Mouse (Mus musculus): Measurements from ENCODE around the gene Aldh3a2. TPM values are rescaled to one million over a fixed set of nuclear protein-coding genes. Genes with fewer than 3 reads are reported as not detected.
"Not testable (repeated sequence)": the region's sequence is repeated elsewhere in the genome, so short reads cannot be mapped to it uniquely, and the experiment has no call there.

The Aldh3a2 gene
- polyA plus RNA-seq (2014; fragmentation: Nextera tagmentation; extraction: Ambion mirVana) = 30.2 and 31.8 TPM in 2 replicates

- no peaks in the 10 kb centered on the region; the same call in 1 of the 2 replicates for H3K4me1 ChIP-seq (ENCODE audit: control insufficient read depth, insufficient read depth, low read length)
- peak within 1 kb of the TSS; percentile 69 for H3K4me3 ChIP-seq (ENCODE audit: low read depth, low read length)
- DNase-seq (ENCODE audit: low spot score) (peak; percentile 97), ATAC-seq (peak; percentile 100)
- under 1% methylated on average over 58 of the region's 58 CpGs for WGBS
- H3K27me3 ChIP-seq (replicated peaks; ENCODE audit: control insufficient read depth, insufficient read depth, low read length) = 0 out of 2 replicates have a peak, but pooled peaks cover 8% of the 10 kb centered on the region
- peaks cover 14% of the 10 kb centered on the region for H3K36me3 ChIP-seq (ENCODE audit: control insufficient read depth, insufficient read depth, low read length)
- peak within 1 kb of the TSS; percentile 72 for H3K4me2 ChIP-seq (ENCODE audit: low read length)
- peak within 1 kb of the TSS; percentile 89 for H3K9ac ChIP-seq (ENCODE audit: low read length)
- peak within 1 kb of the TSS; percentile 90 for H3K27ac ChIP-seq (ENCODE audit: low read depth, low read length)
- H3K9me3 ChIP-seq (replicated peaks; ENCODE audit: control insufficient read depth, low read length) = no peaks in the 10 kb centered on the region
Measured at GRCm38 (mm10) chr11:61266551-61267533, at the start of gene Aldh3a2. Gene Aldh3a2 (minus strand): TSS chr11:61267464.

- Histone ChIP-seq H3K4me2 (ENCODE audit: low read length) (no peak overlapping the region), H3K27me3 (replicated peaks; ENCODE audit: control insufficient read depth, insufficient read depth, low read length) (no peaks in the 10 kb centered on the region), H3K4me3 (ENCODE audit: low read depth, low read length) (no peak overlapping the region), H3K9ac (ENCODE audit: low read length) (no peak overlapping the region), H3K27ac (ENCODE audit: low read depth, low read length) (no peak overlapping the region), H3K9me3 (replicated peaks; ENCODE audit: control insufficient read depth, low read length) (no peaks in the 10 kb centered on the region), H3K36me3 (ENCODE audit: control insufficient read depth, insufficient read depth, low read length) (no peaks in the 10 kb centered on the region), H3K4me1 (ENCODE audit: control insufficient read depth, insufficient read depth, low read length) (no peaks in the 10 kb centered on the region)
- DNase-seq (ENCODE audit: low spot score) (no peak), ATAC-seq (no peak)
- 66% methylated on average over 2 of the region's 2 CpGs for WGBS
Measured at GRCm38 (mm10) chr11:61316864-61317263, 49.6 kb upstream of the Aldh3a2 start.

- no peaks in the 10 kb centered on the region for H3K4me1 ChIP-seq (ENCODE audit: control insufficient read depth, insufficient read depth, low read length)
- no peak overlapping the region for H3K4me2 ChIP-seq (ENCODE audit: low read length)
- no peak for DNase-seq (ENCODE audit: low spot score)
- no peaks in the 10 kb centered on the region for H3K36me3 ChIP-seq (ENCODE audit: control insufficient read depth, insufficient read depth, low read length)
- H3K9ac ChIP-seq (ENCODE audit: low read length) = no peak overlapping the region
- H3K4me3 ChIP-seq (ENCODE audit: low read depth, low read length) = no peak overlapping the region
- ATAC-seq = no peak
- 80% methylated on average over 7 of the region's 7 CpGs for WGBS
- no peaks in the 10 kb centered on the region; the same call in 1 of the 2 replicates for H3K9me3 ChIP-seq (replicated peaks; ENCODE audit: control insufficient read depth, low read length)
- H3K27me3 ChIP-seq (replicated peaks; ENCODE audit: control insufficient read depth, insufficient read depth, low read length) = no peaks in the 10 kb centered on the region
- H3K27ac ChIP-seq (ENCODE audit: low read depth, low read length) = no peak overlapping the region
Measured at GRCm38 (mm10) chr11:61310321-61310720, 43.1 kb upstream of the Aldh3a2 start.

- Histone ChIP-seq H3K9me3 (replicated peaks; ENCODE audit: control insufficient read depth, low read length) (no peaks in the 10 kb centered on the region; the same call in 1 of the 2 replicates), H3K4me1 (ENCODE audit: control insufficient read depth, insufficient read depth, low read length) (no peaks in the 10 kb centered on the region), H3K9ac (ENCODE audit: low read length) (no peak overlapping the region), H3K27ac (ENCODE audit: low read depth, low read length) (no peak overlapping the region), H3K4me2 (ENCODE audit: low read length) (no peak overlapping the region), H3K36me3 (ENCODE audit: control insufficient read depth, insufficient read depth, low read length) (no peaks in the 10 kb centered on the region), H3K27me3 (replicated peaks; ENCODE audit: control insufficient read depth, insufficient read depth, low read length) (no peaks in the 10 kb centered on the region), H3K4me3 (ENCODE audit: low read depth, low read length) (no peak overlapping the region)
- DNase-seq (ENCODE audit: low spot score) (no peak), ATAC-seq (no peak)
- WGBS = 72% methylated on average over 12 of the region's 12 CpGs
Measured at GRCm38 (mm10) chr11:61309831-61310230, 42.6 kb upstream of the Aldh3a2 start.

- DNase-seq (ENCODE audit: low spot score) (no peak), ATAC-seq (no peak)
- no peak overlapping the region for H3K27ac ChIP-seq (ENCODE audit: low read depth, low read length)
- no peak overlapping the region for H3K9ac ChIP-seq (ENCODE audit: low read length)
- no peaks in the 10 kb centered on the region for H3K36me3 ChIP-seq (ENCODE audit: control insufficient read depth, insufficient read depth, low read length)
- whole genome bisulfite sequencing = 27% methylated on average over 7 of the region's 7 CpGs
- H3K27me3 ChIP-seq (replicated peaks; ENCODE audit: control insufficient read depth, insufficient read depth, low read length) = no peaks in the 10 kb centered on the region
- no peak overlapping the region for H3K4me2 ChIP-seq (ENCODE audit: low read length)
- no peak overlapping the region for H3K4me3 ChIP-seq (ENCODE audit: low read depth, low read length)
- no peaks in the 10 kb centered on the region for H3K4me1 ChIP-seq (ENCODE audit: control insufficient read depth, insufficient read depth, low read length)
- no peaks in the 10 kb centered on the region; the same call in 1 of the 2 replicates for H3K9me3 ChIP-seq (replicated peaks; ENCODE audit: control insufficient read depth, low read length)
Measured at GRCm38 (mm10) chr11:61307795-61308194, 40.5 kb upstream of the Aldh3a2 start.

GRCm38 (mm10) chr11:61305377-61305776, 38.1 kb upstream of the Aldh3a2 start:
- no peak for ATAC-seq
- WGBS = 72% methylated on average over 4 of the region's 4 CpGs

GRCm38 (mm10) chr11:61304535-61304934, 37.3 kb upstream of the Aldh3a2 start:
- not testable (repeated sequence) for H3K27ac ChIP-seq (ENCODE audit: low read depth, low read length); H3K36me3 ChIP-seq (ENCODE audit: control insufficient read depth, insufficient read depth, low read length); H3K4me2 ChIP-seq (ENCODE audit: low read length); H3K9me3 ChIP-seq (replicated peaks; ENCODE audit: control insufficient read depth, low read length); H3K9ac ChIP-seq (ENCODE audit: low read length); H3K4me3 ChIP-seq (ENCODE audit: low read depth, low read length); H3K27me3 ChIP-seq (replicated peaks; ENCODE audit: control insufficient read depth, insufficient read depth, low read length); DNase-seq (ENCODE audit: low spot score); H3K4me1 ChIP-seq (ENCODE audit: control insufficient read depth, insufficient read depth, low read length); ATAC-seq
- 90% methylated on average over 6 of the region's 10 CpGs for WGBS

More at GRCm38 (mm10) chr11:61305377-61305776, 38.1 kb upstream of the Aldh3a2 start:
- peak; percentile 15 for DNase-seq (ENCODE audit: low spot score)
- Histone ChIP-seq H3K4me3 (ENCODE audit: low read depth, low read length) (no peak overlapping the region), H3K4me1 (ENCODE audit: control insufficient read depth, insufficient read depth, low read length) (no peaks in the 10 kb centered on the region), H3K36me3 (ENCODE audit: control insufficient read depth, insufficient read depth, low read length) (no peaks in the 10 kb centered on the region), H3K4me2 (ENCODE audit: low read length) (no peak overlapping the region), H3K9ac (ENCODE audit: low read length) (no peak overlapping the region), H3K27ac (ENCODE audit: low read depth, low read length) (no peak overlapping the region), H3K9me3 (replicated peaks; ENCODE audit: control insufficient read depth, low read length) (no peaks in the 10 kb centered on the region; the same call in 1 of the 2 replicates), H3K27me3 (replicated peaks; ENCODE audit: control insufficient read depth, insufficient read depth, low read length) (no peaks in the 10 kb centered on the region)

- 7% methylated on average over 14 of the region's 16 CpGs for WGBS
- Histone ChIP-seq H3K4me2 (ENCODE audit: low read length) (peak overlapping the region; percentile 17; the same call in 1 of the 2 replicates), H3K36me3 (ENCODE audit: control insufficient read depth, insufficient read depth, low read length) (no peaks in the 10 kb centered on the region), H3K27me3 (replicated peaks; ENCODE audit: control insufficient read depth, insufficient read depth, low read length) (no peaks in the 10 kb centered on the region), H3K27ac (ENCODE audit: low read depth, low read length) (no peak overlapping the region), H3K4me1 (ENCODE audit: control insufficient read depth, insufficient read depth, low read length) (no peaks in the 10 kb centered on the region), H3K9ac (ENCODE audit: low read length) (no peak overlapping the region), H3K4me3 (ENCODE audit: low read depth, low read length) (no peak overlapping the region), H3K9me3 (replicated peaks; ENCODE audit: control insufficient read depth, low read length) (no peaks in the 10 kb centered on the region; the same call in 1 of the 2 replicates)
- no peak for DNase-seq (ENCODE audit: low spot score)
- ATAC-seq = no peak
Measured at GRCm38 (mm10) chr11:61300716-61301392, 33.6 kb upstream of the Aldh3a2 start.
